Mouse (Mus musculus) Muller cell, postnatal 12 days (primary cell): Measurements from ENCODE around the gene Hoxd4.

Source experiments
- DNase-seq: peaks from one replicate; pipeline ENCODE4 v3.0.0-alpha.2; 2015; ENCODE audit errors: inconsistent ontology term

The Hoxd4 gene

DNA sequence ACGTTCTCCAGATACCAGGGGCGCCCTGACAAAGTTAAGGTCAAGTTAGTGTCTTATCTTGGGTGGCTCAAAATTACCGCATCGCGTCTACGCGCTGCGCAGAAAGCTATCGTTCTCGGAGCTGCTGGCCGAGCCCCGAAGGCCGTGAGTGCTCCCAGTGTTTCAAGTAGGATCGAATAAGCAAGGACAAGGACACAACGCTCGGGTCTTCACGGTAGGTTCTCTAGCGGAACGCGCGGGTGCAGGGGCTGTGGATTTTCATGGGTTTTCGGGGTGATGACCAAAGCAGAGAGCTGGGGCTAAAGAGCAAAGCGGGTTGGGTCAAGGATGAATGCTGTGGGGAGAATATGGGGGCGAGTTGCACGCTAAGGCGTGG, 32.1 kb upstream of the Hoxd4 start:
- no peak for DNase-seq

- DNase-seq: no peak
Measured at GRCm38 (mm10) chr2:74679980-74680379, 31.7 kb upstream of the Hoxd4 start.

DNA sequence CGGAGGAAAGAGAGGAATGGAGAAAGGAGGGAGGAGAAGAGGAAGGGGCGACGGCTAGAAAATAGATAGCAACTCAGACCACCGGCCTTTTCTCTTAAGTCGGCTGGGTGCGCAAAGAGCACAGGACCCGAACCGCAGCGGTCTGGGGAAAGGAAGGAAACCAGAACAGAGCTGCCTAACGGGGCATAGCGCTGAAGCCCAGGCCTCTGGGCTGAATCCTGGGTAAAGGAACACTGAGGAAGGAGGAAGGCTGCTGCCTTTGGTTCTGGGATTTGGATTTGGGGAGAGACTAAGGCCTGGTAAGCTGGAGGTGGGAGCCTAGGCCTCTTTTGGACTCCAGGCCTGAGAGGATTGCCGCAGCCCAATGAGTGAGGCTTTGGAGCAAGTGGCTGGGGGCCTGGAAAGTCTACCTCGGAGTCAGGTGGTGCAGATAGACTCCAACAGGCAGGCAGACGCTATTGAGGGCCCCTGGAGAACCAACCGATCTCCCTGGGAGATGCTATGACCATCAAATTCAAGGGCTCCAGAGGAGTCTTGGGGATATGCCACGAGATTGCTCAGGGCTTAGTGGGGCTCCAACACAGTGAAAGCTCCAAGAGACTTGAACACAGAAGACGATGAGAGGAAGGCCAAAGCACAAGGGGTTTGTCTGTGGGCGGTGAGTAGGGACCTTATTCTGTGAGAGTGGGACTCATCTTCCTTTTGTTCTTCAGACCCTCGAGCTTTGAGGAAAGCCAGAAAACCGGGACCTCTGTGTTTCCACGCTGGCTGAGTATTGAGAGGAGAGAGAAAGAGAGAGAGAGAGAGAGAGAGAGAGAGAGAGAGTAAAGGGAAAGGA, 30.9 kb upstream of the Hoxd4 start:
- no peak for DNase-seq

GRCm38 (mm10) chr2:74681594-74682531, 29.9 kb upstream of the Hoxd4 start:
- DNase-seq: no peak

DNA sequence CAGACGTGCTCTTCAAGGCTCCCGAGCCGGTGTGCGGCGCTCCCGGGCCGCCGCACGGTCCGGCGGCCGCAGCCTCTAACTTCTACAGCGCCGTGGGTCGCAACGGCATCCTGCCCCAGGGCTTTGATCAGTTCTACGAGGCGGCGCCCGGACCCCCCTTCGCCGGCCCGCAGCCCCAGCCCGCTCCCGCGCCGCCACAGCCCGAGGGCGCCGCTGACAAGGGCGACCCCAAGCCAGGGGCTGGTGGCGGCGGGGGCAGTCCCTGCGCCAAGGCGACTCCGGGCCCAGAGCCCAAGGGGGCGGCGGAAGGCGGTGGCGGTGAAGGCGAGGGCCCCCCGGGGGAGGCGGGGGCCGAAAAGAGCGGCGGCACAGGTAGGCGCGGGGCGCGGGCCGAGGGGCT, 28.9 kb upstream of the Hoxd4 start:
- no peak for DNase-seq

DNA sequence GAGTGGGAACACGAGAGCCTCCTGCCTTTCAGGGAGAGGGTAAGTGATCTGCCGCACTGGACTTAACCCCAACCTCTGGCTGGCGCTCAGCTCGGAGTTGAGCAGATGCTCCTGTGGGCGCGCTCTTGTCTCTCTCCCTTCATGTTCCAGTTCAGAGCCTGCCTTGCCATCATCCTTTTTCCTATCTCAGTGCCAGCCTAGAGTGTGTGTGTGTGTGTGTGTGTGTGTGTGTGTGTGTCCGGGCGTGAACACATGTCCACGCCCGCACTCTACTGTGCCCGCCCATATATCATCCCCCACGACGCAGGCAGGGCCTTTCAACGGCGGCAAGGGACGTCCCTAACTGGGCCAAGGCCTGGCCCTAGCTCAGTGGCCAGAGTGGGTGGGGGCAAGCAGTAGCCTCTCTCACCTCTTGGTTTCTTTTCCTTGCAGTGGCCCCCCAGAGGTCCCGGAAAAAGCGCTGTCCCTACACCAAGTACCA, 28.2 kb upstream of the Hoxd4 start:
- no peak for DNase-seq

DNA sequence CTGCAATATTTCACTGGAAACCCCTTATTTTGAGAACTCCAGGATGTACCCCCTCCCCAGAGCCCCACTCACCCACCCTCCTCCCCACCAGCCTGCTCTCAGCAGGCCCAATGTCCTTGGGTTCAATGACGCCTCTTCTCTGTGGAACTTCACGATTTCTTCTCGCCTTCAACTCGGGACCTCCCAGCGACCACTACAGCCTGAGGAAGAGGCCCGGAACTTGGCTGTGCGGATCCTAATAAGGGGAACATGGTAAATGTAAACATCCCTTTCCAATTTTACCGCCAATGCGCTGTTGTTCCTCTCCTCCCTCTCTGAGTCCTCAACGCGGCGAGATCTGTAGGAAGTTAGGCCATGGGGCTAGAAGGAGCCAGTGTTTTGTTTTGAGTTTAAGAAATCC, 27.6 kb upstream of the Hoxd4 start:
- DNase-seq: no peak

DNA sequence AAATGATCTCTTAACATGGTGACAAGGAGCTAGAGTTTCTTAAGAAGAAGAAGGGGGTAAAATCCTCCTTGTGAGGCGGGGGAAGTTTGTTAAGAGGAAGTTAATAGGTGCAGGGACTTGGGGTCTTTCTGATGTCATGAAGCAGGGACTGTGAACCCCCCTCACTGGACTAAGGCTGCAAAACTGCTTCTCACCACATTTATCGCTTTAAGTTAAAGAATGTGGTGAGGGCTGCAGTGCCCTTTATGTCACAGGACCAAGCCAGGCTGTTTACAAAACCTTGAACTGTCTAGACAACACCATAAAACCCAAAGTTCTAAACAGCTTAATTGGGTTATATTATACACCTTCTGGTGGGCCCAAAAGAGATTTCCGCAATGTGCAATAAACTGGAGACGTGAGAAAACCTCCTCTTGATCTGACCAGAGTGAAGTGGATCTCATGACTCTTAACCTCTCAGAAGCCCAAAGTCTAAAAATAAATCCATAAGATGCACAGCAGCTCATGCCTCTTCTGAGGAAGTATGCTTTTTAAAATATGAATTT, 26.6 kb upstream of the Hoxd4 start:
- no peak for DNase-seq

GRCm38 (mm10) chr2:74686301-74686987, 25.3 kb upstream of the Hoxd4 start:
- DNase-seq: no peak

DNA sequence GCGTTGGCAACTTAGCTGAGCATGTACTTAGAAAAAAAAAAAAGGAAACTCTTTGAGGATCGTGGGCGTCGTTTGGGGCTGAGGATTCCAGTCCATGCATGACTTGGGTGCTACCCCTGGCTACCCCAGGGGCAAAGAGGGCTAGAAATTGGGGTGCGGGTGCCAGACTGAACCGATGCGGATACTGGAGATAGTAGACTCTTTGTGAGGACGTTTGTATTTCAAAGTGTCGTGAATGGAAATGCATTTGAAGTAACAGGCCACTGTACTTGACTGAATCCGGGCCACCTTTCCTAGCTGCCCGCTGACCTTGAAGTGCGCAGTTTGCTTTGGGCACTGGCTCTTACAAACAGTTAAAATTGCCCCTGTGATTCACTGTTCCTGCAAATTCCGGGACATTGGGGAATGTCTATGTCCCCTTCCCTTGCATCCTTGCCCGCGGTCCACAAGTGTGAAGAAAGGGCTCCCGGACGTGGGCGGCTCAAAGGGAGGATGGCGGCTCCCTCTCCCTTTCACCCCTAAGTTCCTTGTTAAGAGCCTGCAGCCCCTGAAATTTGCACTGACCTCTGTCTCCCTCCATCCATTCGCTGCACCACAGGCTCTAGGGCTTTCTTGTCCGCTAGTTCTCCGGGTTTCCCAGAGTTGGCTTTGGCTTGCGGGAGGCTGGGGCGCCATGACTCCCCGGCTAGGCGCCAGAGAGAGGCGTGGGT, 24.6 kb upstream of the Hoxd4 start:
- no peak for DNase-seq

DNA sequence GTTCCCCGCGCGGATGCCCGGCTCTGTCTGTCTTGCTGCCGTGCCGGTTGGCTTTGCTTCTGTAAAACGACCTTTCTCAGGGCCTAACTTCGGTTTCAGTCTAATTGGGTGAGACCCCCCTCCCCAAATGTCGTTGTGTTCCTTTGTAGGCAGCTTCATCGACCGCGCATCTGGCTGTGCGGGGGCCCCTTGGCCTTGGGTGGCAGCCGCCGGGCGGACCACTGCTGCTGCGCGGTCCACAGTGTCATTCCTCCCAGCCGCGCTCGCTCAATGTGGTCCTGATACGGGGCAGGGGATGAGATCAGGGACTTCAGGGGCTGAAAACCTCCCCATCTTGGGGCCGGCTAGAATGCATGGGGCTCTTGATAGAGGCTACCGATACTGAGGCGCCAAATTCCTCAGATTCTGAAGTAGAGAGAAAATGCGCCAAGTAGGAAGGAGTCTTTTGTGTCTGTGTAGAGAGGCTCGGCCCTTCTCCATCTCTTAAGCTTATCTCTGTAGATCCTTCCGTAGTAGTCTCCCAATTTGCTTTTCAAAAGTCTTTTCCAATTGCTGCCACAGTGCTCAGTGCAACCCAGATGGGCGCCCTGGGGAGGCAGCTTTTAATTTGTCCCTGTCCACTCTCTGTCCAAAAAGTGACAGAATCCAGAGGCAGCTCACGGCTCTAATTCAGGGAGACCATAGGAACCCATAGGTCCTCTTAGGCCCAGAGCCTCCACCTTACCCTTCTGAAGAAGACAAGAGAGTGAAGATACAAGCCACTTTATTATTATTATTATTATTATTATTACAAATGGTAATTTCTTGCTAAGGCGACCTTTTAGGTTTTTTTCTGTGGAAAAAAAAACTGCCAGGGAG, 23.8 kb upstream of the Hoxd4 start:
- no peak for DNase-seq

DNA sequence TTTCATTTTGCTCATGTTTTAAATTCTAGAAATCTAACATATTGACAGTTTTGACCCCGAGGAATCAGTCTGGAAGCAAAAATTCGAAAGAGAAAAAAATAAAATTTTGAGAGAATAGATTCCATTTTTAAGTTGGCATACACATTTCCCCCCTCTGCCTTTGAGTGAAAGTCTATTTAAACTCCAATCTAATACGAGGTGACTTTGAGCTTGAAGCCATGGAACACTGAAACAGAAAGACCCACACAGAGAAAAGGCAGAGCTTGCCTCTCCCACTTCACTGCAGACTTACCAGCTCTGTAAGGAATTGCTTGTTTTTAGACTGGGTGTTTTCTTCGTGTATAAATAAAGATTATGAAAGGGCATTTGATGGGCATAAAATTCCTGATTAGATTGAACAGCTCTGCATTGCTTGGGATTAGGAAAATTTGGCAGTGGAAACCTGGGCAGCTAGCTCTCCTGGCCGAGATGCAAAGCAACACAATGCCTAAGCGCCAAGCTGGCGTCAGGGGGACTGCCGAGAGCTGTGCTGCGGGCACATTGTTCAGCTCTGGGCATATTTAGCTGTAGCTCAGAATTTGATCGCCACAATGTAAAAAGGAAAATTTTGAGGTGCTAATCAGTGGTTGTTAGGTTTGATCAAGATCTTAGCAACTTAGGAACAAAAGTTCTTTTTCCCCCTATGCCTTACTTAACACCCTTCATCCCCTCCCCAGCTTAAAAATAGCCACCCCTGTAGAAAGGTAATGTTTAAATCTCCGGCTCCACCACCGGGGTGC, 22.7 kb upstream of the Hoxd4 start:
- DNase-seq: no peak

- no peak for DNase-seq
Measured at GRCm38 (mm10) chr2:74689574-74690337, 22.0 kb upstream of the Hoxd4 start.

GRCm38 (mm10) chr2:74690338-74690716, 21.4 kb upstream of the Hoxd4 start:
- no peak for DNase-seq

GRCm38 (mm10) chr2:74691022-74691951, 20.4 kb upstream of the Hoxd4 start, which contains the start of gene Hoxd10:
TSS of gene Hoxd10 (plus strand) at chr2:74691924.
- no peak for DNase-seq

GRCm38 (mm10) chr2:74691995-74692807, 19.5 kb upstream of the Hoxd4 start:
- DNase-seq: no peak
